Mouse (Mus musculus): ENCODE results near the gene Hist2h2aa2. TPM values are rescaled to one million over a fixed set of nuclear protein-coding genes. Genes with fewer than 3 reads are reported as not detected.
"Not testable (repeated sequence)": the region's sequence is repeated elsewhere in the genome, so short reads cannot be mapped to it uniquely, and the experiment has no call there.

Hist2h2aa2 gene
- total RNA-seq (2012; rRNA removed), result 2,531 and 3,588 TPM in 2 replicates

- Histone ChIP-seq H3K9ac (ENCODE audit: insufficient read depth, low read depth, low read length, poor library complexity, severe bottlenecking) (peak within 1 kb of the TSS; percentile 94), H3K4me3 (ENCODE audit: insufficient read depth in 1 of 2, low read depth in 1 of 2, low read length in 2 of 2, poor library complexity in 1 of 2, severe bottlenecking in 1 of 2) (peak within 1 kb of the TSS; percentile 67 to 73), H3K27ac (ENCODE audit: insufficient read depth, low read depth, low read length, poor library complexity, severe bottlenecking) (peak within 1 kb of the TSS; percentile 97), H3K4me1 (ENCODE audit: control insufficient read depth in 2 of 2, insufficient read depth in 2 of 2, low read length in 2 of 2, poor library complexity in 1 of 2) (peaks cover 6 to 17% of the 10 kb centered on the region in 2 experiments)
- DNase-seq (ENCODE audit: low read depth, low spot score); H3K9me3 ChIP-seq (ENCODE audit: control insufficient read depth, insufficient read depth, low read depth, low read length); H3K36me3 ChIP-seq (ENCODE audit: control insufficient read depth, insufficient read depth, low read length, poor library complexity, severe bottlenecking); in situ Hi-C loops (cut with MboI; ENCODE audit: low sequenced_read_pairs in 2 of 2, unreplicated experiment in 2 of 2): not testable (repeated sequence)
These were observed at the start of gene Hist2h2aa2 for GRCm38 (mm10) chr3:96239949-96240798. Gene Hist2h2aa2 (minus strand): TSS chr3:96240276.

- TF ChIP-seq HCFC1 (IDR thresholded peaks at IDR 0.05; ENCODE audit: borderline replicate concordance, insufficient read depth, low read length) (no peak), ZNF384 (IDR thresholded peaks at IDR 0.05; ENCODE audit: low read depth, low read length) (no peak), MAFK (IDR thresholded peaks at IDR 0.05; ENCODE audit: insufficient read depth, low read depth, low read length) (no peak), ZC3H11A (IDR thresholded peaks at IDR 0.05; ENCODE audit: borderline replicate concordance, low read depth, low read length) (no peak), CHD2 (IDR thresholded peaks at IDR 0.05; ENCODE audit: low read depth, low read length) (no peak)
- Histone ChIP-seq H3K9me3 (ENCODE audit: control insufficient read depth, insufficient read depth, low read depth, low read length) (peaks cover 2% of the 10 kb centered on the region; the same call in 1 of the 2 replicates), H3K36me3 (ENCODE audit: control insufficient read depth, insufficient read depth, low read length, poor library complexity, severe bottlenecking) (no peaks in the 10 kb centered on the region), H3K9ac (ENCODE audit: insufficient read depth, low read depth, low read length, poor library complexity, severe bottlenecking) (no peak overlapping the region), H3K4me1 (ENCODE audit: control insufficient read depth in 2 of 2, insufficient read depth in 2 of 2, low read length in 2 of 2, poor library complexity in 1 of 2) (peaks cover 0 to 8% of the 10 kb centered on the region in 2 experiments; a peak in 1 of 4 replicates), H3K4me3 (ENCODE audit: insufficient read depth in 1 of 2, low read depth in 1 of 2, low read length in 2 of 2, poor library complexity in 1 of 2, severe bottlenecking in 1 of 2) (no peak overlapping the region), H3K27ac (ENCODE audit: insufficient read depth, low read depth, low read length, poor library complexity, severe bottlenecking) (no peak overlapping the region)
- in situ Hi-C loops (cut with MboI; ENCODE audit: low sequenced_read_pairs in 2 of 2, unreplicated experiment in 2 of 2), result no loop called here
- no peak for DNase-seq (ENCODE audit: low read depth, low spot score)
These were observed 49.1 kb upstream of the Hist2h2aa2 start for GRCm38 (mm10) chr3:96289201-96289600.

GRCm38 (mm10) chr3:96287334-96287733 lies 47.3 kb upstream of the Hist2h2aa2 start:
- H3K27ac ChIP-seq (ENCODE audit: insufficient read depth, low read depth, low read length, poor library complexity, severe bottlenecking); in situ Hi-C loops (cut with MboI; ENCODE audit: low sequenced_read_pairs in 2 of 2, unreplicated experiment in 2 of 2); H3K36me3 ChIP-seq (ENCODE audit: control insufficient read depth, insufficient read depth, low read length, poor library complexity, severe bottlenecking); H3K9ac ChIP-seq (ENCODE audit: insufficient read depth, low read depth, low read length, poor library complexity, severe bottlenecking); H3K4me3 ChIP-seq (ENCODE audit: insufficient read depth in 1 of 2, low read depth in 1 of 2, low read length in 2 of 2, poor library complexity in 1 of 2, severe bottlenecking in 1 of 2); H3K9me3 ChIP-seq (ENCODE audit: control insufficient read depth, insufficient read depth, low read depth, low read length); DNase-seq (ENCODE audit: low read depth, low spot score): not testable (repeated sequence)
- peaks cover 0 to 12% of the 10 kb centered on the region in 2 experiments; a peak in 1 of 4 replicates for H3K4me1 ChIP-seq (ENCODE audit: control insufficient read depth in 2 of 2, insufficient read depth in 2 of 2, low read length in 2 of 2, poor library complexity in 1 of 2)
- TF ChIP-seq HCFC1 (IDR thresholded peaks at IDR 0.05; ENCODE audit: borderline replicate concordance, insufficient read depth, low read length), result 0 out of 2 replicates have a peak, but pooled peaks have one; percentile 49

- in situ Hi-C loops (cut with MboI; ENCODE audit: low sequenced_read_pairs in 2 of 2, unreplicated experiment in 2 of 2), result loop anchor here in 1 of 2 experiments (5.0 kb wide), 1 partner anchor 148 kb away; no protein-coding TSS in a partner anchor
- H3K4me3 ChIP-seq (ENCODE audit: insufficient read depth in 1 of 2, low read depth in 1 of 2, low read length in 2 of 2, poor library complexity in 1 of 2, severe bottlenecking in 1 of 2), result no peak overlapping the region
These were observed 44.4 kb upstream of the Hist2h2aa2 start for GRCm38 (mm10) chr3:96284457-96284856.

More at GRCm38 (mm10) chr3:96284457-96284856, 44.4 kb upstream of the Hist2h2aa2 start:
- Histone ChIP-seq H3K27ac (ENCODE audit: insufficient read depth, low read depth, low read length, poor library complexity, severe bottlenecking) (no peak overlapping the region), H3K4me1 (ENCODE audit: control insufficient read depth in 2 of 2, insufficient read depth in 2 of 2, low read length in 2 of 2, poor library complexity in 1 of 2) (peaks cover 0 to 7% of the 10 kb centered on the region in 2 experiments; a peak in 1 of 4 replicates), H3K9ac (ENCODE audit: insufficient read depth, low read depth, low read length, poor library complexity, severe bottlenecking) (no peak overlapping the region), H3K9me3 (ENCODE audit: control insufficient read depth, insufficient read depth, low read depth, low read length) (peaks cover 2% of the 10 kb centered on the region; the same call in 1 of the 2 replicates), H3K36me3 (ENCODE audit: control insufficient read depth, insufficient read depth, low read length, poor library complexity, severe bottlenecking) (no peaks in the 10 kb centered on the region)
- DNase-seq (ENCODE audit: low read depth, low spot score), result peak; percentile 39
- TF ChIP-seq ZNF384 (IDR thresholded peaks at IDR 0.05; ENCODE audit: low read depth, low read length), result no peak
- TF ChIP-seq MAFK (IDR thresholded peaks at IDR 0.05; ENCODE audit: insufficient read depth, low read depth, low read length), result no peak
- TF ChIP-seq HCFC1 (IDR thresholded peaks at IDR 0.05; ENCODE audit: borderline replicate concordance, insufficient read depth, low read length), result no peak
- TF ChIP-seq ZC3H11A (IDR thresholded peaks at IDR 0.05; ENCODE audit: borderline replicate concordance, low read depth, low read length), result peak; percentile 55; the same call in 1 of the 2 replicates

Data from ES-E14 (cell line).